Mouse (Mus musculus) liver, postnatal 0 days (tissue): ENCODE measurements at regions not wholly inside any gene's neighbourhood (a gene's known extent, or its start where the extent isn't known, plus 50 kb on each side); places are given as distances from the start of the nearest gene placed in this dataset.

Experiments
- ATAC-seq: fragments of 200-750 bp; cut with Nextera tagmentation; 2 replicates; pipeline ENCODE4 v1.8.0; 2017; ENCODE audit warnings: mild to moderate bottlenecking, moderate library complexity
- DNase-seq: peaks from one replicate; pipeline ENCODE4 v3.0.0-alpha.2; 2016
- H3K27ac ChIP-seq: fragments of 300-500 bp; sonication (generic); 2 replicates; pipeline ENCODE4 v1.5.1; 2014; ENCODE audit warnings: antibody characterized with exemption, moderate library complexity, mild to moderate bottlenecking, low read depth
- H3K27me3 ChIP-seq: fragments of 300-500 bp; sonication (generic); 2 replicates; pipeline ENCODE4 v1.6.1; 2014; ENCODE audit warnings: low read length, control low read depth, mixed read lengths; ENCODE audit not compliant: insufficient read depth
- H3K36me3 ChIP-seq: fragments of 300-500 bp; sonication (generic); replicated peaks from 2 replicates; pipeline ENCODE4 v1.6.1; 2014; ENCODE audit warnings: mild to moderate bottlenecking, control low read depth, low read length, moderate library complexity, mixed read lengths; ENCODE audit not compliant: insufficient read depth
- H3K4me1 ChIP-seq: fragments of 300-500 bp; sonication (generic); 2 replicates; pipeline ENCODE4 v1.6.1; 2014; ENCODE audit warnings: antibody characterized with exemption, mild to moderate bottlenecking, control low read depth; ENCODE audit not compliant: insufficient read depth
- H3K4me2 ChIP-seq: fragments of 300-500 bp; sonication (generic); 2 replicates; pipeline ENCODE4 v1.6.1; 2014; ENCODE audit warnings: low read depth, mild to moderate bottlenecking, low read length, moderate library complexity, mixed read lengths
- H3K4me3 ChIP-seq: fragments of 300-500 bp; sonication (generic); 2 replicates; pipeline ENCODE4 v1.5.1; 2014; ENCODE audit warnings: low read depth, low read length
- H3K9ac ChIP-seq: fragments of 300-500 bp; sonication (generic); replicated peaks from 2 replicates; pipeline ENCODE4 v1.6.1; 2014; ENCODE audit warnings: mild to moderate bottlenecking, moderate library complexity
- H3K9me3 ChIP-seq: fragments of 300-500 bp; sonication (generic); 2 replicates; pipeline ENCODE4 v1.6.1; 2016; ENCODE audit warnings: mild to moderate bottlenecking, control low read depth, low read length, mixed read lengths
- CTCF ChIP-seq: sonication (generic); IDR thresholded peaks from 2 replicates; pipeline ENCODE4 v1.5.1; 2016; ENCODE audit warnings: antibody characterized with exemption, low read depth
- EP300 ChIP-seq: IDR thresholded peaks from 2 replicates; pipeline ENCODE4 v1.6.1; 2016; ENCODE audit warnings: antibody characterized with exemption, low read depth, mild to moderate bottlenecking
- WGBS: fragments of 180-500 bp; shearing (Covaris S2); extraction: QIAGEN DNeasy Blood & Tissue Kit; methylation state at CpG from one replicate; pipeline ENCODE4 v1.1.7; 2014; ENCODE audit not compliant: insufficient replicate concordance; 5-methylcytosine and 5-hydroxymethylcytosine counted together

GRCm38 (mm10) chr12:9118576-9118975 is 88.8 kb downstream of the Ttc32 start:
- Histone ChIP-seq H3K9ac (no peak overlapping the region), H3K27ac (no peak overlapping the region), H3K27me3 (no peaks in the 10 kb centered on the region), H3K4me3 (no peak overlapping the region), H3K4me1 (no peaks in the 10 kb centered on the region), H3K4me2 (no peak overlapping the region), H3K9me3 (no peaks in the 10 kb centered on the region), H3K36me3 (no peaks in the 10 kb centered on the region)
- no peak for DNase-seq
- no peak for TF ChIP-seq EP300
- no peak for TF ChIP-seq CTCF
- WGBS, result 53% methylated on average over 2 of the region's 2 CpGs
- no peak for ATAC-seq

- ATAC-seq (no peak), DNase-seq (no peak)
- Histone ChIP-seq H3K36me3 (no peaks in the 10 kb centered on the region), H3K9ac (no peak overlapping the region), H3K4me3 (no peak overlapping the region), H3K9me3 (no peaks in the 10 kb centered on the region), H3K27ac (no peak overlapping the region), H3K4me1 (peaks cover 4% of the 10 kb centered on the region; the same call in 1 of the 2 replicates), H3K4me2 (no peak overlapping the region), H3K27me3 (no peaks in the 10 kb centered on the region)
- 74% methylated on average over 10 of the region's 10 CpGs for WGBS
- TF ChIP-seq EP300 (no peak), CTCF (no peak)
These were observed 98.2 kb downstream of the Ttc32 start for GRCm38 (mm10) chr12:9127931-9128550.

GRCm38 (mm10) chr12:9128581-9129275 is 98.9 kb downstream of the Ttc32 start:
- Histone ChIP-seq H3K9me3 (no peaks in the 10 kb centered on the region), H3K4me2 (no peak overlapping the region), H3K9ac (no peak overlapping the region), H3K27me3 (no peaks in the 10 kb centered on the region), H3K4me3 (no peak overlapping the region), H3K4me1 (peaks cover 4% of the 10 kb centered on the region; the same call in 1 of the 2 replicates), H3K36me3 (no peaks in the 10 kb centered on the region), H3K27ac (no peak overlapping the region)
- WGBS, result 65% methylated on average over 6 of the region's 6 CpGs
- ATAC-seq (no peak), DNase-seq (no peak)
- TF ChIP-seq EP300 (no peak), CTCF (no peak)

- DNase-seq (no peak), ATAC-seq (no peak)
- Histone ChIP-seq H3K4me3 (no peak overlapping the region), H3K9ac (no peak overlapping the region), H3K36me3 (no peaks in the 10 kb centered on the region), H3K9me3 (no peaks in the 10 kb centered on the region), H3K27me3 (no peaks in the 10 kb centered on the region), H3K4me2 (no peak overlapping the region), H3K4me1 (peaks cover 4% of the 10 kb centered on the region; the same call in 1 of the 2 replicates), H3K27ac (no peak overlapping the region)
- TF ChIP-seq CTCF, result no peak
- TF ChIP-seq EP300, result no peak
These were observed 102.8 kb downstream of the Ttc32 start for GRCm38 (mm10) chr12:9132621-9133020.

- H3K4me2 ChIP-seq, result no peak overlapping the region
- no peaks in the 10 kb centered on the region for H3K9me3 ChIP-seq
- H3K36me3 ChIP-seq, result no peaks in the 10 kb centered on the region
- no peak for DNase-seq
- no peak overlapping the region for H3K27ac ChIP-seq
- TF ChIP-seq CTCF, result no peak
- no peak for TF ChIP-seq EP300
- no peak overlapping the region for H3K9ac ChIP-seq
- H3K4me1 ChIP-seq, result peaks cover 3% of the 10 kb centered on the region; the same call in 1 of the 2 replicates
- no peak overlapping the region for H3K4me3 ChIP-seq
- 79% methylated on average over 7 of the region's 7 CpGs for WGBS
- no peak for ATAC-seq
- no peaks in the 10 kb centered on the region for H3K27me3 ChIP-seq
These were observed 104.4 kb downstream of the Ttc32 start for GRCm38 (mm10) chr12:9133890-9134870.

- TF ChIP-seq CTCF (no peak), EP300 (no peak)
- DNase-seq (no peak), ATAC-seq (no peak)
- Histone ChIP-seq H3K27ac (no peak overlapping the region), H3K9me3 (no peaks in the 10 kb centered on the region), H3K27me3 (no peaks in the 10 kb centered on the region), H3K9ac (no peak overlapping the region), H3K4me2 (no peak overlapping the region), H3K4me1 (no peaks in the 10 kb centered on the region), H3K4me3 (no peak overlapping the region), H3K36me3 (no peaks in the 10 kb centered on the region)
These were observed 121.2 kb downstream of the Ttc32 start for GRCm38 (mm10) chr12:9151001-9151400.
